Mouse (Mus musculus): ENCODE measurements around the gene Ppp3ca.

Gene Ppp3ca

GRCm38 (mm10) chr3:136865176-136865859 is 195.4 kb downstream of the Ppp3ca start:
- DNase-seq: no peak

GRCm38 (mm10) chr3:136866095-136866494 is 196.2 kb downstream of the Ppp3ca start:
- no peak for DNase-seq

GRCm38 (mm10) chr3:136866571-136866970 is 196.6 kb downstream of the Ppp3ca start:
- DNase-seq: no peak

DNA sequence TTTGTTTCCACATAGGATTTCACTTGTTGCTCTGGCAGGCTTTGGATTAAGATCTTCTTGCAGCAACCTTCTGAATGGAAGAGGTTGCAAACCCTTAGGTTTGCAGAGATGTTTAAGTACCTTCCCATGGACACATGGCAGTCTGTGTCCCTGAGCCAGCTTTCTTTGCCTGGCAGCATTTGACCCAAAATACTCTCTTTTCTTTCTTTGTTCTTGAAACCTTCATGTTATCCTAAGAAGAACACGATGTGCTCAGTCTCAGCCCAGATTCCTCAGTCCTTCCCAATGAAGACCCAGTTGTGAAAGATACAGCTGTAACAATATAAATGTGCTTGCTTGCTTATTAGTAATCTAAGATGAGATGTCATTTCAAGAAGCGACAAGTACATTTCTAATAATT is 197.4 kb downstream of the Ppp3ca start:
- DNase-seq: no peak

DNA sequence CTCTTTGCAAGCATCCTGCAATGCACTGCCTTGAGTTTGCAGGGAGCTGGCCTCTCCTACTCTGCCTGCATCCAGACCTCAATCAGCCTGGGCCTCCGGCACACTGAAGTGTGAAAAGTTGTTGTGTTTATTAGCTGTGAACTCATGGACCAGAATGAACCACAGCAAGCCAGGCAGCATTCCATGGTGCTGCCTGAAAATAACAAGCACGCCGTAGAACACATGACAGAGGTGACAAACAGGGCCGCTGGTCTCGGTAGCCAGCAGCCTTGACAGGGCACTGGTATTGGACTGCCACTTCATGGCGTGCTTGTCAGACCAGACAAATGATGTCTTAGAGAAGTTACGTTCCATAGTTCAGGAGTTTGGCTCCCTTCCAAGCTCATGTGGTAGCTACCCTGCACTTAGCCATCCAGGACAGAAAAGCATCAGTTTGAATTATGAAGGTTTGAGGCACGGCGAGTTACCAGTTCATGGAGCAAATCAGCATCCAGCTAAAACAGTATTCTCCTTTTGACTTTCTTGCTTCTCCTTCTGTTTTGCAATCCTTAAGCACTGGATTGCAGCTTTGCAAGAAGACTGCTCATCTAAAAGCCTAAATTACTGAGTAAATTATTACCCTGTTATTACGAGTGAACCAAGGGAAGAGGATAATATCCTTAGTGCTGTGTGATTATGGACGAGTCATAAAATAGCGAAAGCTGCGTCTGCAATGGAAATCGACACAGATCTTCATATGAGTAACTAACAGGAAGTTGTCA is 202.0 kb downstream of the Ppp3ca start:
- DNase-seq: no peak

- DNase-seq: no peak
Measured at GRCm38 (mm10) chr3:136872533-136873095, 202.7 kb downstream of the Ppp3ca start.

DNA sequence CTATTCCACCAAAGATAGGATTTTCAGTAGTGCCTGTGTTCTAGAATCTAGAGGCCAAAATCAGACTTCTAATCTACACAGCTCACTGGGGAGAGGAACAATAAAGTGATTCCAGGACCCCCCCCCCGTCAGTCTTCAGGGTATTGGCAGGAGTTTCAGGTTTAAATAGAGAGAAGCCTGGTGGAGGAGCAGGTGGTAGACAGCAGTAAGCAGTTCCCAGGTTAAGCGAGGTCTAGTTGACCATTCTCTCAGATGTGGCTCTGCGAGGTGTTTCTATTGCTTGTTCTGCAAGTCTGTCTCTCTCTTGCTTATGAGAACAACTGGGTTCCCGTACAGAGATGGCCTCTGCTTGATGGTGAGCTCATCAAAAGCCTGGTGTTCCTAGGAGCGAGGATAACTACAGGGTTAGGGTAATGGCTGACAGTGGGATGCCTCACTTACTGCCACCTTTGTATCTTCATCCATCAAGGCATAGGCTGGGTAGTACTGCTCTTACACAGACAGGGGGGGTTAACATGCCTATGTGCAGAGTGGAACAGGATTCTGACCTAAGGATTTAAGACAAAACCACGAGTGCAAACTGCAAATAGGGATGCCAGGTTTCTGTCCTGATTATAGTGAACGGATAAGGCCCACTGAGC is 204.0 kb downstream of the Ppp3ca start:
- DNase-seq: no peak

DNA sequence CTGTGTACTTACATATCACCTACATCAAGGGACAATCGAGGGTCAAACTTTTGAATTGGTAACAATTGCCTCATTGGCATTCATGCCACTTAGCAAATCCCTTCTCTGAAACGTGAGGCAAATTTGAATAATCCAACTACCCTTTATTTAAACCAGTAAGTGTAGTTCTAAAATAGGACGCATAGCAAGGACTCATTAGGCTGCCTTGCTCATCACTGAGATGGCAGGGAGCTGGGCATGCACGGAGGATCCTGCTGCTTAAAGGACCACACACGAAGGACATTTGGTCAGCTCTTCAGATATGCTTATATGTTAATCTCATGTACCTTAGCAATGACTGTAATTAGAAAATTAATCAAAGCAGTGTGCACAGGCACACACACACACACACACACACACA is 204.6 kb downstream of the Ppp3ca start:
- DNase-seq: no peak

DNA sequence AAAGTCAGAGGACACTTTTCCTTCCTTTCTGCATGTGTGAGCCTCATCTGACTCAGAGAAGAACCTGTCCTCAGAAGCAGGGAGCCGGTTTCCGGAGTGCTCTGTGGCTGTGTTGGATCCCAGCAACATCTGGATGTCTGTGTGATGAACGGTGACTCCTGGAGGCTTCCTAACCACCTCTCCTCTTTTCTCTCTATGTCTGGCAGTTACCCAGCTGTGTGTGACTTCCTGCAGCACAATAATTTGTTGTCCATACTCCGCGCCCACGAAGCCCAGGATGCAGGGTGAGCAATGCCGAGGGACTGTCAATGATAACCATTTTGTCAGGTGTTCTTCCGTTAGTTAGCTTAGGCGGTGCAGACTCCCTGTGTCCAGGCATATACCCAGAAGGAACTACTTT is 217.8 kb downstream of the Ppp3ca start:
- no peak for DNase-seq

GRCm38 (mm10) chr3:136892140-136892539 is 222.2 kb downstream of the Ppp3ca start:
- DNase-seq: peak; percentile 37

DNA sequence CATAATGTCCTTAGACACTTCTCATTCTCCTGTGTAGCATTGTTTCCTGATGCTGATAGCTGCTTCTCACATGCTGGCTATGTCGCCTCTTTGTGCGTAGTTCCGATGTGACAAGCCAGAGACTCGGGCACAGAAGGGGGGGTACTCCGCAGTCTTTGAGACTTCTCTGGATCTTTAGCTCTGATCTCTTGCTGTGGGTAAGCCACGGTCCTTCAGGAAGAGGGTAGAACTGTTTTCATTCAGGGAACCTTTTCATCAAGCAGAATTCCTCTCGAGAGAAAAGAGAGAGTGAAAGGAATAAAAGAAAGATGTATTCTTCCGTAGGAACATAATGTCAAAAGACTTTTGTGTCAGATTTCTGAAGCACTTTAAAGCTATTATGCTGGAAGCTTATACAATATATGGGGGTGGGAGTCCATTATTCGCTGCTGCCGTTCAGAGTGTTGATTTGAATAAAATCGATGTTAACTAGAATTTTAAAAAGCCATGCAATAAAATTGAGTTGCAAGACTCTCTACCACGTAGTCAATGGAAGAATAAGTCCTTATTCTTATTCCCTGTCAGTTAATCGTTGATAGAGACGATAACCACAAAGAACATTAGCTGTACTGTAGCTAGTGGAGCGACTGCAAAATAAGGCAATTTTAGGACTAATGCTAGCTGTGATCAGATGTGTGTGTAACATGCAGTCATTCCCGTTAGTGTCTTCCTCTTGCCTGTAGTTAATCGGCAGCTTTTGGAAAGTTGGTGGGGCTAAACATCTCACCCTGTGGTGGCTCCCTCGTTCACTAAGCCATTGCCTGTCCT is 223.9 kb downstream of the Ppp3ca start:
- DNase-seq: no peak

- no peak for DNase-seq
Measured at GRCm38 (mm10) chr3:136895498-136895897, 225.6 kb downstream of the Ppp3ca start.

DNA sequence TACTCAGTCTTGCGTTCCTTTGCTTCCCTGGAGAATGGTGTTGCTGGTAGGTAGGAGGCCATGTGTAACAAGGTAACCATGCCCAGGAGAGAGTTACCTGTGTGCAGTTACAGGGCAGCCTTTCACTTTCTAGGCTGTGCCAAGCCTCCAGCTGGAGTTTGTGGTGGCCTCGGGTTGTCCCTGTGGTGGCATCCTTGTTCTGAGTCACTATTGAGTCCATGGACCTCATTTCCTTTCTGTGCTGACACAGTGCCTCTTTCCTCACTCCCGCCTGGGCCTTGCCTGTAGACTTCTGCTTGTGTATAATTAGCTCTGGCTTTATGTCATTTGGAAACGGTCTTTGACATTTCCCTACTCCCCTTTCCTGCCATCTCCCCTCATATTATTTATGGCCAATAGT is 226.4 kb downstream of the Ppp3ca start:
- no peak for DNase-seq

DNA sequence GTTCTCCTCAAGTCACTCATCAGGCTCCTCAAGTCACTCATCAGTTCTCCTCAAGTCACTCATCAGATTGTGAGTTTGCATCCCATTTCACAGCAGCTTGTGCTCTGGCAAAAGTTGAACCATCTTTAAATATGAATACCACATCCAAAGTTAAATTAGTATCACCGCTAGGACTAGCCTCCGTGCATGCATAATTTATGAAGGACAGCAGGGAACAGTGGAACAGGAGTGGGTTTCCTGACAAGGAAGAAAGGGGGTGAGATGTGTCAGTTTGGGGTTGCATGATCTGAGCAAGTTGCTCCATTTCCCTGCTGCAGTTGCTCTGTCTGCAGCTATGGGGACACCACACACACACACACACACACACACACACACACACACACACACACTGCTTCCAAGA is 229.8 kb downstream of the Ppp3ca start:
- no peak for DNase-seq

- DNase-seq: no peak
Measured at GRCm38 (mm10) chr3:136900986-136901385, 231.1 kb downstream of the Ppp3ca start.

- no peak for DNase-seq
Measured at GRCm38 (mm10) chr3:136902776-136903175, 232.9 kb downstream of the Ppp3ca start.

DNA sequence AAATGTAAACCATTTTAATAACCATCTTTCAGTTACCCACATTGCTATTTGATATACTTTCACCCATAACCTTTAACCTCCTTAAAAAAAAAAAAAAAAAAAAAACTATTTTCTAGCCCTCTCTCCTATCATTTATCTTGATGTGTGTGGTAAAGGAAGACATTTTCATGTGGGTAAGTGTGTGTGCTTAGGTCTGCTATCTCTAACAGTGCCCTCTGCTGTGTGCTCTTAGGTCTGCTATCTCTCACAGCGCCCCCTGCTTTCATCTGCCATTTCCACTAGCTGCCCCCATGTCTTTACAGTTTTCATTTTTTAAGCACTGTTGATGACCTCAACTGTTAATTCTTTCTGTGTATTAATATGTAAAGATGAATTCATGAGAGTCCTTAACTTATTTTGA is 235.7 kb downstream of the Ppp3ca start:
- no peak for DNase-seq

DNA sequence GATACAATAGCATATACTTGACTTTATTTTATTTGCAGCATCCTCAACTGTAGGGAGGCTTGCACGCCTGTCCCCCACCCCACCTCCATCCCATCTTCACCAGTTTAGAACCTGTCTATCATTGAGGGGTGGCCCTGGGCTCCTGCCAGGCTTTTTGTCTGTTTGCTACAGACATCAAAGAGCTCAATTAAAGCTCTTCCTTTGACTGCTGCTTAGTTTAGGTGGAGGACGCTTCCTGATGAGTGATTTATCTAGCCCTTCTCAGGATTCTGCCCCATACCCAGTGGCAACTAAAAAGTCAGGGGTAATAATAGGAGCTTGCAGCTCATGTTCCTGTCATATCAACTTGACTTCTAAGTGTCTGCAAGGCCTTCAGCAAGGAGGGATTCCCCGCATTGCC is 239.6 kb downstream of the Ppp3ca start:
- DNase-seq: no peak

DNA sequence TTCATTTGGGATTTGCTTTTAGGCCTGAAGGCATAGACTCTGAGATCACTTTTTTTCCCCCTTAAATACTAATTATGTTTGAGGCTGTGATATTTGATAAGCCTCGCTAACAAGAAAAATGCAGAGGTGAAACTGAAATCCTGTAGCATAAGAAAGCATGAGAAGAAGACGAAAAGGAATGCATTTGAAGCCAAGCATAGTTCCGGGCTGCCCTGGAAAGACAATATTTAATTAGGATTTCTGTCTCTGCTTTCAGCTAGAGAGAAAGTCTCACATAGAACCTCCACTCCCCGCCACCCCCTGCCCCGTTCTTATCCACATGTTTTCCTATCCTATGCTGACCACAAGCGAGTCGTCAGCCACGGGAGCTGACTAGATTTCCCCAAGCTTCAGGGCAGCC is 241.4 kb downstream of the Ppp3ca start:
- DNase-seq: no peak

- DNase-seq: peak; percentile 36
Measured at GRCm38 (mm10) chr3:136917080-136917479, 247.2 kb downstream of the Ppp3ca start.

DNA sequence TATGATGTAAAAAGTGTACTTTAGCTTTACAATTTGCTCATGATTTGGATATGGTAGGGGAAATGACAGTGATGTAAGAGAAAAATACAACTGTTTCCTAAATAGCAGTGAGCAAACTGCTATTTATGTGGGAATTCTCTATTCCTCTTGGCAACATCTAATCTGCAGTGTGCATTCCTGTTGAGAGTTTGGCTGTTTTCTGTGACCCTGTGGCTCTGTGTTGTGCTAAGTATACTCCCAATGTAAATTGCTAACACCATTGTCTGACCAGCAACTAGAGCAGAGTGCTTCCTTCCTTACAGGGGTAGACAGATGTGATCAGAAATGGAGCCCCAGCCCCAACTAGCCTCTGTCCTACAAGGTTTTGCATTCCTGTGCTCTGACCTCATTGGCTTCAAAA is 263.1 kb downstream of the Ppp3ca start:
- DNase-seq: no peak

DNA sequence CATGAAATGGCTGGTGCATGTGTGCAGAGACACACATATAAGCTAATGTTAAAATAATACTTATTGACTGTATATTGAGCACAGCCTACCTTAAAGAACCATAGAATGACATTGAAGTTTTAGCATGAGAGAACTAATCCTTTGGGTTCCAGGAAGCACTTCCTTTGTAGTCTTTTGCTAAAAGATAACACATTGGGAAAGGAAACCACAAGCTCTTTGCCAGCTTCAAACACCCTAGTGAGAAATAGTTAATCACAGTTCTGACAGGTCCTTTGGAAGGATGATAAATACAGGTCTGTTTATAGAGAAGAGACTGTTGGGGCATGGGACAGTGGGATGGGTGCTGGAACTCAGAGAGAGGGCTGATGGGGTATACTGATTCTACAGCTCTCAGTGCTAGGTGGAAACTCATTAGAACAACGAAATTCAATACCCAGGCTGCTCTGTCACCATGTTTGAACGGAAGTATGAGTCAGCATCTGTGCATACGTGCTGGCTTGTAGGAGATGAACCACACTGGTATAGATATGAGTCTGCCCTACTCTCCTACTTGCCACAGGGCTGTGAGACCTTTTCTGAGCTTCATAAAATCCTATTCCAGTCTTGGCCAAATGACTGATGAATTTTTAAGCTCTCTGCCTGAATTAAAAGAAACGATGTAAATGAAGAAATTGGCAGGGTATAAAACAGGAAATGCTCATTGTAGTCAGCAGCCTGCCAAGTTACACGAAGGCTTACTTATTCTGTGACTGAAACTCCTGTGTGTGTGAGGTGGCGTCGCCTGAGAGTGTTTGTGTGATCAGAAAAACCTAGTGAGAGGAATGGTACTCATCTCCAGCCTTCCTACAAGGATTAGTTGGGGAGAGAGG is 271.0 kb downstream of the Ppp3ca start:
- DNase-seq: no peak

All from cerebellum, adult 9-11 months (tissue).